Mouse (Mus musculus) bone marrow, adult 2 months (tissue): ENCODE results near the gene Hectd2.

Source experiments
- CTCF ChIP-seq: fragments of 200-500 bp; IDR thresholded peaks from 2 replicates; pipeline ENCODE4 v1.5.1; 2011; ENCODE audit warnings: low read length, control low read depth; ENCODE audit not compliant: control insufficient read depth, insufficient read depth
- POLR2A ChIP-seq: fragments of 200-500 bp; IDR thresholded peaks from 2 replicates; pipeline ENCODE4 v1.6.1; 2011; ENCODE audit warnings: low read depth, mild to moderate bottlenecking, control low read depth, low read length, borderline replicate concordance; ENCODE audit not compliant: control insufficient read depth

- no peak for TF ChIP-seq CTCF
- no peak for TF ChIP-seq POLR2A
Observed at GRCm38 (mm10) chr19:36602535-36603312, 48.3 kb downstream of the Hectd2 start.
